Mouse (Mus musculus): ENCODE data around the gene Fance. TPM values are rescaled to one million over a fixed set of nuclear protein-coding genes. Genes with fewer than 3 reads are reported as not detected.
"Not testable (repeated sequence)": the region's sequence is repeated elsewhere in the genome, so short reads cannot be mapped to it uniquely, and the experiment has no call there.

The Fance gene
- total RNA-seq, 2 experiments from 2014 or later = 30.3 to 34.9 TPM

DNA sequence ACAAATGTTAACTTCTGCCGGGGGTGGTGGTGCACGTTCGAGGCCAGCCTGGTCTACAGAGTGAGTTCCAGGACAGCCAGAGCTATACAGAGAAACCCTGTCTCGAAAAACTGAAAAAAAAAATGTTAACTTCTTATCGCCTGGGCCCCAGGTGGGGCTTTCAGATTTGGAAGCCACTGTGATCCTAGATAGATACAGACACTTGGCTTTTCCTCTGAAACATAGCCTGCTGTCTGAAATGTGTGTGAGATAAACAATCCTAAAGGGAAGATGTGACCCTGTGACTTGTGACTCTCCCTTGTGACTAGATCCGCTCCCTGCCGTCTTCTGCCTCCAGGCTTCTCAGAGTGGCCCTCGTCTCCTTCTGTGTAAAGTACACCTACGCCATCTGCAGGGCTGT is 4.4 kb downstream of the Fance start:
- no peak for DNase-seq (ENCODE audit: low spot score in 2 of 2)
- no peak for TF ChIP-seq CTCF (conservative IDR thresholded peaks at IDR 0.05)
- no peak overlapping the region for H3K4me3 ChIP-seq
- H3K27ac ChIP-seq = no peak overlapping the region

DNA sequence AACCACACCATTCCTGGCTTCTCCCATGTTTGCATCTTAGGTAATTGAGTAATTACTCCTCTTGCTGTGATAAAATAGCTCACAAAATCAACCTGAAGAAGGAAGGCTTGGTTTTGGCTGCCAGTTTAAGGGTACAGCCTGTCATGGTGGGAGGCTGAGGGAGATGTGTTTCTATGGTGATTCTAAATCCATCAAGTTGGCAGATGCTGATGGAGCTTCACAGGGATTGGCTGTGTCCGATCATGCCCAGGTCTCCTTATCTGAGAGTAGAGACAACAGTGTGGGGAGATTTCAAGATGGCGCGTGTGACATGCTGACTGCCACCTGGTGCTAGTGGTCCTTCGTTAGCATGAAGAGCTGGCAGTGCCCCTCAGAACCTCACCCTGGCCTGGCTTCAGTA is 8.4 kb downstream of the Fance start:
- H3K27ac ChIP-seq = peak overlapping the region; percentile 77
- no peak overlapping the region for H3K4me3 ChIP-seq
- DNase-seq (ENCODE audit: low spot score in 2 of 2) = peak in 1 of 2 experiments; percentile 37
- no peak for TF ChIP-seq CTCF (conservative IDR thresholded peaks at IDR 0.05)

DNA sequence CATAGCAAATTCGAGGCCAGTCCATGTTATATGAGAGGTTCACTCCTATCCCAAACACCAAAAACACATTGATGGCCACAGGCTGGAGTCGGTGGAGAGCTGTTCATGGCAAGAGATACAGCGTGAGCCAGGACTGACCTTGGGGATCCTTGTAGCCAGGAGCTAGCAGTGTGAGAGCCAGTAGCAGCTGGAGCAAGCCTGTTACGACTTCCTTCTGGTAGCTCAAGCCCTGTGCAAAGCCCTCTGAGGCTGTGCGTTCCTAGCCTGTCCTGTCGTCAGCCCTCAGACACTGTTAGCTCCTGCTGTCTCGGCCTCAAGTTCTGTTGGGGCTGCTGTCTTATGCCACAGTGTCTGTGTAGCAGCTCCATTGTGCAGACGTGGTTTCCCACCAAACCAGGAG is 10.5 kb downstream of the Fance start:
- TF ChIP-seq CTCF (conservative IDR thresholded peaks at IDR 0.05) = no peak

DNA sequence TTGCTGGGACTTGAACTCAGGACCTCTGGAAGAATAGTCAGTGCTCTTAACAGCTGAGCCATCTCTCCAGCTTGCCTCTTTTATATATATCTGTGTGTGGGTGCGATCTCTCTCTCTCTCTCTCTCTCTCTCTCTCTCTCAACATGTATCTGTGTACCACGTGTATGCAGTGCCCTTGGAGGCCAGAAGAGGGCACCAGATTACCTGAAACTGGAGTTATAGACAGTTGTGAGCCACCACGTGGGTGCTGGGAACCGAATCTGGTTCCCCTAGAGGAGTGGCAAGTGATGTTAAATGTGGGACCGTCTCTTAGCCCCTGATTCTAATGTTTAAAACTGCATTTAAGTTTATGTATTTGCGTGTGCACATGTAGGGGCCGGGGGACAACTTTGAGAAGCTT is 11.1 kb downstream of the Fance start:
- H3K27ac ChIP-seq; H3K4me3 ChIP-seq; DNase-seq (ENCODE audit: low spot score in 2 of 2): not testable (repeated sequence)
- peak; percentile 41 for TF ChIP-seq CTCF (conservative IDR thresholded peaks at IDR 0.05)

More for the DNA sequence above, 10.5 kb downstream of the Fance start:
- Histone ChIP-seq H3K4me3 (no peak overlapping the region), H3K27ac (no peak overlapping the region)
- DNase-seq (ENCODE audit: low spot score in 2 of 2) = no peak

DNA sequence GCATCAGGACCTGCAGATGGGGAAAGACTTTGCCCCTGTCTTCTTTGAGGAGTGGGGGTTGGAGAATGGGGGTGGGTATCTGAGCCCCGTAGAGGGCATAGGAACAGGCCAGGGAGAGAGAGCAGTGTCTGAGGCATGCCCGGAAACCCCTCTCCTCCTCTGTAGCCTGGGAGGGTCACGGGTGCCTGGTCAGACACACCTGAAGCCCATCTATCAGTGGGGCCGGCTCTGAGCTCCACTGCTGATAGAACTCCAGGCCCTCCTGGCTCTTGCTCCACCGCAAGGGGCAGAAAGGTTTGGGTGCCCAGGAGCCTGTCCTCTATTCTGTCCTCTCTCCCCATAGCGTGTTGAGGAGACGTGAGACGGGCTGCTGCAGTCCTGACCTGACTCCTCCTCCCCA is 12.4 kb downstream of the Fance start:
- no peak overlapping the region for H3K27ac ChIP-seq
- no peak overlapping the region for H3K4me3 ChIP-seq
- no peak for DNase-seq (ENCODE audit: low spot score in 2 of 2)
- TF ChIP-seq CTCF (conservative IDR thresholded peaks at IDR 0.05) = no peak

DNA sequence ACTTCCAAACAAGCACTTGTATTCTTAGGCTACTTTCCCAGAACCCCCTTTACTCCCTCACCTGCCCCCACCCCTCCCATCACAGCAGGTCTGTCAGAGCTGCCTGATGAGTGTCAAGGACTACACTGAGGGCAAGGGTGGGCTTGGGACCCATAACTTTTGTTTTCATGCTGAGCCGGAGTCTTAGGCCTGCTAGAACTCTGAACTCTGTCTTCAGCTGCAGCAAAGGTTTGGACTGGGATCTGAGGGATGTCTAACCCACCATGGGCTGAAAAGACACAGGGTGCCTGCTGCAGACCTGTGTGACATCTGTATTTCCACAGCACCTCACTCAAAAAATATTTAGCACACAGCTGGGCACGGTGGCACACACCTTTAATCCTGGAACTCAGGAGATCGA is 13.6 kb downstream of the Fance start:
- Histone ChIP-seq H3K4me3 (no peak overlapping the region), H3K27ac (peak overlapping the region; percentile 96)
- DNase-seq (ENCODE audit: low spot score in 2 of 2) = no peak
- TF ChIP-seq CTCF (conservative IDR thresholded peaks at IDR 0.05) = no peak

DNA sequence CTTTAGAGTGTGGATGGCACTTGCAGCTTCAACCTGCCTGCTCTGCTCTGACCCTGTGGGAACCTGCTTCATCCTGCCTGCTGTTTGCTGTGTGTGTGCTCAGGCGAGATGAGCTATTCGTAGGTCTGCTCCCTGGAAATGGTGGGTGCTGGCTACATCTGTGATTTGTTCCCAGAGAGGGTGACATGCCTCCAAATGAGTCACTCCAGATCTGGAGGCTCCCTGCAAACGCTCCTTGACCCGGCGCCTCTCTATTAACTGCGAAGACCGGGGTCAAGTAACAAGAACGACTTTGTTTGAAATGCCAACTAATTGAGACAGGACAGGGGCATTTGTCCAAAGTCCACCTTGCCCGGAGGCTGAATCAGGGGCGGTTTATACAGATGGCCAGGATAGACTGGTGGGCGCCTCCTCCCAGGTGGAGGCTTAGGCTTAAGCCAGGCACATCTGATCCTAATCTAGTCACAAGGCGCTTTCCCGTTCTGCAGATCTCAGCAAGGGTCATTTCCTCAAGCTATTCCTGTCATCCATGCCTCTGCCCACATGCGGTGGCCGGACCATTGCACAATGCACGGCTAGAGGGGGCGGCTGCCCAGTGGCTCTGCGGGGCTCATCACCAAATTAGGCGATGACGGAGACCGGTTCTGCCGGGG is 14.5 kb downstream of the Fance start:
- Histone ChIP-seq H3K27ac (peak overlapping the region; percentile 96), H3K4me3 (peak overlapping the region; percentile 89)
- peak; percentile 48 to 50 for DNase-seq (ENCODE audit: low spot score in 2 of 2)
- TF ChIP-seq CTCF (conservative IDR thresholded peaks at IDR 0.05) = no peak

DNA sequence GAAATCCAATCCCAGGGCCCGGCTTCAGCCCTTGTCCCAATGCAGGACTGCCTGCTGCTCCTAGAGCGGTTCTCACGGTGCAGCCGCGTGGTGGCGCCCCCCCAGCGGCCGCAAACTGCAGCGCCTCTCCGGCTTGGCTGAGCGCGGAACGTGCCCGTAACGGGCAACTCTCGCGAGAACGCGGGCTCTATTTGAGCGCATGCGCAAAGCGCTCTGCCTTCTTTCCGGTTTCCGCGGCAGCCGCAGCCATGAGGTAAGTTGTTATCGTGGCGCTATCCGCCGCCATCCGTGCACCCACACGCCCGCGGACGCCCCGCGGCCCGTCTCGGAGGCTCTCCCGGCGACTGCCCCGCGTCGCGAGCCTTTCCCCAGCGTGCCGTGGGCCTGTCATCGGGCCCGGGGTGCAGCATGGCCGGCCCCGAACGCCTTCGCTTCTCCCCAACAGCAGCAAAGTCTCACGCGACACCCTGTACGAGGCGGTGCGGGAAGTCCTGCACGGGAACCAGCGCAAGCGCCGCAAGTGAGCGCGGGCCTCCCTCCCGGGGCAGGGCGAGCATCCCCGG is 15.1 kb downstream of the Fance start, which contains the start of gene Rpl10a:
Gene Rpl10a (plus strand): TSS at position 106 of the 563 bp plus-strand sequence.
- peak within 1 kb of the TSS; percentile 89 for H3K4me3 ChIP-seq
- peak; percentile 97 for TF ChIP-seq CTCF (conservative IDR thresholded peaks at IDR 0.05)
- peak within 1 kb of the TSS; percentile 96 for H3K27ac ChIP-seq
- DNase-seq (ENCODE audit: low spot score in 2 of 2) = peak; percentile 96 to 97

DNA sequence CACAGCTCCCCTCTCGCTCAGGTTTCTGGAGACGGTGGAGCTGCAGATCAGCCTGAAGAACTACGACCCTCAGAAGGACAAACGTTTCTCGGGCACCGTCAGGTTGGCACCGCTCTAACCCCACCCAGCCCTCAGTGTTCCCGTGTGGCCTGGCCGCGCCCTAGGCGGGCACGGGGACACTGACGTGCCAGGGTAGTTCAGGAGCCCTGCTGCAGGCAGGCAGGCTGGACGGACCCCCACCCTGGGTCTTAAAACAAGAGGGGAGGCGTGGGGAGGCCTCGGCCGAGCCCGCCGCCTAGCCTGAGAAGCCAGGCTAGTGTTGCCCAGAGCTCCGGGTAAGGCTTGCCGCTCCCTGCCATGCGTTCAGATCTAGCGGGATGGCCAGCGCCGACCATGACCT is 15.6 kb downstream of the Fance start:
- H3K4me3 ChIP-seq = peak overlapping the region; percentile 89
- TF ChIP-seq CTCF (conservative IDR thresholded peaks at IDR 0.05) = no peak
- peak overlapping the region; percentile 96 for H3K27ac ChIP-seq
- no peak for DNase-seq (ENCODE audit: low spot score in 2 of 2)

DNA sequence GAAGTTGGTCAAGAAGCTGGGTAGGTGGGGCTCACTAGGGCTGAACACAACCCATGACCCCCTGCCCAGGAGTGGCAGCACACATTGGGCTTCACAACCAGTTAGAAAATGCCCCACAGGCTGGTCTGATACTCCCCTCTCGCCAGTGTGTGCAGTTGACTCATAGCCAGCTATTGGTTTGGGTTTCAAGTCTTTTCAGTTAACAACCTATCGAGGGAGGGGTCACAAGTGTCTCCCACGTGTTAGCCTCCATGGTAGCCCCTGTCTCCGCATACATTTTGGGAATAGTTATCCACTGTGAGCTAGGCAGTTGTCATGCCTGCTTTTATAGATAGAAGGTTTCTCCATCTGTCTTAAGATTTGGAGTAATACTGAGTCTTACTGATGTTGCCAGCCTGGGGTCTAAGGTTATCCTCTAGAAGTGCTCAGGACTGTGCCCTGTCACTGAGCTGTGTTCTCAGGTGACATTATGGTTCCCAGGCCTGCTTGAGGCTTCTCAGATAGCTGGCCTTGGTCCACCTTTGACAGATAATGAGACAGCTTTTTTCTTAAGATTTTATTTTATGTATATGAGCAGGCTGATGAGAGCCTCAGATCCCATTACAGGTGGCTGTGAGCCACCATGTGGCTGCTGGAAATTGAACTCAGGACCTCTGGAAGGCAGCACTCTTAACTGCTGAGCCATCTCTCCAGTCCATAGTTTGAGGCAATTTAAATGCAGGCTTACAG is 16.3 kb downstream of the Fance start:
- DNase-seq (ENCODE audit: low spot score in 2 of 2) = no peak
- H3K4me3 ChIP-seq = peak overlapping the region; percentile 89
- peak overlapping the region; percentile 96; the same call in 1 of the 2 replicates for H3K27ac ChIP-seq
- no peak for TF ChIP-seq CTCF (conservative IDR thresholded peaks at IDR 0.05)

DNA sequence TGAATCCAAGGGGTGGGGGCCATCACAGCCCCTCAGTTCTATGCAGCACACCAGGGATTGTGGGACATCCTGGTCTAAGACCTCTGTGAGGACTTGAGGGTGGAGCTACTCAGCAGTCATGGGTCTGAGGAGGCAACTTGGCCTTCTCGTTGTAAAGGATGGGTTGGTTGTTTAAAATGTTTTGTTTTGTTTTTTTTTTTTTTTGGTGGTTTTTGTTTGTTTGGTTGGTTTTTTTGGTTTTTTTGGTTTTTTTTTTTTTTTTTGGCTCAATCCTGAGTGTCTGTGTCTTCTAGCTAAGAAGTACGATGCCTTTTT is 16.9 kb downstream of the Fance start:
- DNase-seq (ENCODE audit: low spot score in 2 of 2) = no peak
- Histone ChIP-seq H3K27ac (no peak overlapping the region), H3K4me3 (no peak overlapping the region; the same call in 1 of the 2 replicates)
- no peak for TF ChIP-seq CTCF (conservative IDR thresholded peaks at IDR 0.05)

DNA sequence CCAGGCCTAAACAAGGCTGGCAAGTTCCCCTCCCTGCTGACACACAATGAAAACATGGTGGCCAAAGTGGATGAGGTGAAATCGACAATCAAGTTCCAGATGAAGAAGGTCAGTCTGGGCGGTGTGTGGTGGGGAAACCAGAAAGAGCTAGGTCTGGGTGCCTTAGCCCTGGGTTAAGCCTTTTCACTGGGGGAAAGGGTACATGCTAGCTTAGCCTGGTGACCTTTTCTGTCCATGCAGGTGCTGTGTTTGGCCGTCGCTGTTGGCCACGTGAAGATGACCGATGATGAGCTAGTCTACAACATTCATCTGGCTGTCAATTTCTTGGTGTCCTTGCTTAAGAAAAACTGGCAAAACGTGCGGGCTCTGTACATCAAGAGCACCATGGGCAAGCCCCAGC is 17.3 kb downstream of the Fance start:
- H3K4me3 ChIP-seq; DNase-seq (ENCODE audit: low spot score in 2 of 2); H3K27ac ChIP-seq: not testable (repeated sequence)

DNA sequence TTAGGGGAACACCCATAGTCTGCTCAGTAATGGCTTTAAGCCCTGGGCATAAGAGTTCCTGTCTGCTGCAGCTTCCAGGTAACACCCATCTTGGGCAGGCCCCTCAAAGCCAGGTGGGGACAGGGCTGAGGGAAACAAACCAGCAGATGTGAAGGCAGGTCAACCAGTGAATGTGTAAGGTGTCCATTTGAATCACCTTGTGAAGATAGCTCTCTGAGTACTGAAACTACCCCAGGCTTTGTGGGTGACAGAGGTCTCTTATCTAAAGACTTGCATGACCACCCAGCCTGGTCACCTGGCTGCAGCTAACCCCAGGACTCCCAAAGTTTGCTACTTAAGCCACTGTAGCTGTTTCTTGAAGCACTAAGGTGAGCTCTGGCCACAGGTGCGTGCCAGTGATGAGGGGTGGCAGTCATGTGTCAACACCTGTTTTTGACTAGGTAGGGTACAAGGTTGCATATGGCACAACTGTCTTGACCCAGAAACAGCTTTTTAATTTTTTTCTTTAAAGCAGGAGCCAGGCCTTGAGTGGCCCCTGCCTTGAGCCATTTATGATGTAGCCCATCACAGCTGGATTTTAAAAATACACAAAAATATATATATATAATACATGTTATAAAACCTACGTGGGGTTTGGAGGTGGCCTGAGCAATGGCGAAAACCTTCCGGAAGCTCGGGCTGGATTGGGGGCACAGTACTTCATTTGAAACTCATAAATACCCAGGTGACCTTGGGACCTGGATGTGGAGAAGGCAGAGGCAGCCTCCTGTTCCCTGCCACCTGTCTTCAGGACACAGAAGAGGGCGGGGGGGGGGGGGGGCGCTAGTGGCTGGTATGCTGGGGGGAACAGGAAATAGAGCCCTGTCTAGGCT is 18.2 kb downstream of the Fance start:
- Histone ChIP-seq H3K27ac (no peak overlapping the region), H3K4me3 (no peak overlapping the region)
- no peak for TF ChIP-seq CTCF (conservative IDR thresholded peaks at IDR 0.05)
- DNase-seq (ENCODE audit: low spot score in 2 of 2) = no peak

Data from layer of hippocampus, adult 2 months (tissue).